Mouse (Mus musculus): ENCODE measurements at regions not wholly inside any gene's neighbourhood (a gene's known extent, or its start where the extent isn't known, plus 50 kb on each side); places are given as distances from the start of the nearest gene placed in this dataset.

- WGBS = 93% methylated on average over 7 of the region's 7 CpGs
- DNase-seq = no peak
- TF ChIP-seq CTCF (IDR thresholded peaks at IDR 0.05; ENCODE audit: borderline replicate concordance, insufficient read depth, low read depth, low read length) = no peak
- TF ChIP-seq POLR2A (IDR thresholded peaks at IDR 0.05; ENCODE audit: borderline replicate concordance, insufficient read depth, low read length) = no peak
- Histone ChIP-seq H3K27me3 (ENCODE audit: control insufficient read depth, insufficient read depth, low read length) (no peaks in the 10 kb centered on the region), H3K4me3 (replicated peaks; ENCODE audit: insufficient read depth, low read depth, low read length) (no peak overlapping the region), H3K27ac (ENCODE audit: insufficient read depth, low read length) (no peak overlapping the region), H3K4me1 (ENCODE audit: control insufficient read depth, insufficient read depth, low read length) (no peaks in the 10 kb centered on the region)
Observed at GRCm38 (mm10) chr2:166382180-166382579, 226.7 kb upstream of the Sulf2 start.

GRCm38 (mm10) chr2:166380854-166381253 is 225.4 kb upstream of the Sulf2 start:
- DNase-seq = no peak
- H3K4me1 ChIP-seq (ENCODE audit: control insufficient read depth, insufficient read depth, low read length) = no peaks in the 10 kb centered on the region
- WGBS = 88% methylated on average over 9 of the region's 9 CpGs
- H3K27me3 ChIP-seq (ENCODE audit: control insufficient read depth, insufficient read depth, low read length) = no peaks in the 10 kb centered on the region
- TF ChIP-seq CTCF (IDR thresholded peaks at IDR 0.05; ENCODE audit: borderline replicate concordance, insufficient read depth, low read depth, low read length) = no peak
- no peak for TF ChIP-seq POLR2A (IDR thresholded peaks at IDR 0.05; ENCODE audit: borderline replicate concordance, insufficient read depth, low read length)
- H3K27ac ChIP-seq (ENCODE audit: insufficient read depth, low read length) = no peak overlapping the region
- no peak overlapping the region for H3K4me3 ChIP-seq (replicated peaks; ENCODE audit: insufficient read depth, low read depth, low read length)

DNA sequence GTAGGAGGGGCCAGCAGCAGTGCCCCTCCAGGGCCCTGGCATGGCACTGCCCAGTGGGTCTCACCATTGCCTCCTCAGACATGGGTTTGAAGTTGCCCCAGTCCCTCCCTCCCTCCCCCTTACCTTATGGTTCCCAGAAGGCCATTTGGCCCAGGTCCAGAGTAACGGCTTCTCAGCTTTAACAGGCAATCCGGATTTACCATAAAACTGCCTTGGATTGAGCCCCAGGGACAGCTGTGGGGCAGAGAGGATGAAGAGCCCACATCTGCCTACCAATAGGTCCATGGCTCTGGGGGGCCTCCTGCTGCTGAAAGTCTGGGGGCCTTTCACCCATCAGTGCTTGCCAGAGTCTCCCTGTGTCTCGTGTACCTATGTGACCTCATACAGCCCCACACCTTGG is 222.9 kb upstream of the Sulf2 start:
- WGBS = 34% methylated on average over 3 of the region's 3 CpGs

GRCm38 (mm10) chr2:166377329-166377728 is 221.9 kb upstream of the Sulf2 start:
- H3K27ac ChIP-seq (ENCODE audit: insufficient read depth, low read length) = no peak overlapping the region
- DNase-seq = no peak
- TF ChIP-seq POLR2A (IDR thresholded peaks at IDR 0.05; ENCODE audit: borderline replicate concordance, insufficient read depth, low read length) (no peak), CTCF (IDR thresholded peaks at IDR 0.05; ENCODE audit: borderline replicate concordance, insufficient read depth, low read depth, low read length) (no peak)
- no peak overlapping the region for H3K4me3 ChIP-seq (replicated peaks; ENCODE audit: insufficient read depth, low read depth, low read length)
- H3K4me1 ChIP-seq (ENCODE audit: control insufficient read depth, insufficient read depth, low read length) = no peaks in the 10 kb centered on the region
- 6% methylated on average over 3 of the region's 3 CpGs for WGBS
- H3K27me3 ChIP-seq (ENCODE audit: control insufficient read depth, insufficient read depth, low read length) = no peaks in the 10 kb centered on the region

More for the DNA sequence above, 222.9 kb upstream of the Sulf2 start:
- Histone ChIP-seq H3K4me1 (ENCODE audit: control insufficient read depth, insufficient read depth, low read length) (no peaks in the 10 kb centered on the region), H3K4me3 (replicated peaks; ENCODE audit: insufficient read depth, low read depth, low read length) (no peak overlapping the region), H3K27ac (ENCODE audit: insufficient read depth, low read length) (no peak overlapping the region), H3K27me3 (ENCODE audit: control insufficient read depth, insufficient read depth, low read length) (no peaks in the 10 kb centered on the region)
- TF ChIP-seq POLR2A (IDR thresholded peaks at IDR 0.05; ENCODE audit: borderline replicate concordance, insufficient read depth, low read length) (no peak), CTCF (IDR thresholded peaks at IDR 0.05; ENCODE audit: borderline replicate concordance, insufficient read depth, low read depth, low read length) (no peak)
- no peak for DNase-seq

GRCm38 (mm10) chr2:166375639-166376038 is 220.2 kb upstream of the Sulf2 start:
- no peak for DNase-seq
- H3K27me3 ChIP-seq (ENCODE audit: control insufficient read depth, insufficient read depth, low read length) = no peaks in the 10 kb centered on the region
- H3K4me3 ChIP-seq (replicated peaks; ENCODE audit: insufficient read depth, low read depth, low read length) = no peak overlapping the region
- H3K4me1 ChIP-seq (ENCODE audit: control insufficient read depth, insufficient read depth, low read length) = no peaks in the 10 kb centered on the region
- H3K27ac ChIP-seq (ENCODE audit: insufficient read depth, low read length) = no peak overlapping the region
- 53% methylated on average over 12 of the region's 12 CpGs for WGBS
- TF ChIP-seq POLR2A (IDR thresholded peaks at IDR 0.05; ENCODE audit: borderline replicate concordance, insufficient read depth, low read length) (no peak), CTCF (IDR thresholded peaks at IDR 0.05; ENCODE audit: borderline replicate concordance, insufficient read depth, low read depth, low read length) (no peak)

DNA sequence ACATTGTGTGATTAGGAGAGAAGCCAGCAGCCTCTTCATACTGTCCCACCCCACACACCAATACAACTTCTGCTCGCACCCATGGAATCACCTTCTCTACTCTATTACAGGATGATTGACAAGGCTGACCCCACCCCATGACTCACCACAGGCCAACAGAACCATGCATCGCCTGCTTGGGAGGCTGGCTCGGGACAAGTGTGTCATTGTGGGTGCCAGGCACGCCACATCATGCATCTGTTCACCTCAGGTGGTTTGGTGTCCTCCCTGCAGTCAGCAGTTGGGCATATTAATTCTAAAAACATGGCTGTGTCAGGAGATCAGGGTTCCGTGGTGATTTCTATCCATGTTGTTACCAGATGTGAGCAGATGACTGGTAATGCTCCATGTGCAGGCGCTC is 215.3 kb upstream of the Sulf2 start:
- TF ChIP-seq CTCF (IDR thresholded peaks at IDR 0.05; ENCODE audit: borderline replicate concordance, insufficient read depth, low read depth, low read length) (no peak), POLR2A (IDR thresholded peaks at IDR 0.05; ENCODE audit: borderline replicate concordance, insufficient read depth, low read length) (no peak)
- Histone ChIP-seq H3K4me1 (ENCODE audit: control insufficient read depth, insufficient read depth, low read length) (no peaks in the 10 kb centered on the region), H3K27me3 (ENCODE audit: control insufficient read depth, insufficient read depth, low read length) (no peaks in the 10 kb centered on the region), H3K27ac (ENCODE audit: insufficient read depth, low read length) (no peak overlapping the region), H3K4me3 (replicated peaks; ENCODE audit: insufficient read depth, low read depth, low read length) (no peak overlapping the region)
- WGBS = 66% methylated on average over 6 of the region's 6 CpGs
- no peak for DNase-seq

DNA sequence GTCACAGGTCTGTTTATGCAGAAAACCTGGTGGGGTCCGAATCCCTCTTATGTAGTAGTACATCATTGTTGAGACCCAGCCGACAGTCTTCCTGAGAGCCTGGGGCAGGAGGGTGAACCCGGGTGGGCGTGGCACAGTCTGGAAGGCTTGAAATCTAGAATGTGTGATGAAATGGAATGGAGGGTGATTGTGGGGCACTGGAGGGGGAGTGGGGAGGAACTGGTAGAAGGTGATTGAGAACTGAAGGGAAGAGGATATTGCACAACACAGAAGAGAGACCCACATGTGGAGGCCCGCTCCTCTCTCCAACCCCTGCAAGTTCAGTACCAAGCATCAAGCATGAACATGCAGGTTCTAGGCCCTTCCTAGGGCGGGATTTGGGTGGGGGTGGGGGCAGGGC is 206.2 kb upstream of the Sulf2 start:
- Histone ChIP-seq H3K4me3 (replicated peaks; ENCODE audit: insufficient read depth, low read depth, low read length) (no peak overlapping the region), H3K27me3 (ENCODE audit: control insufficient read depth, insufficient read depth, low read length) (no peaks in the 10 kb centered on the region), H3K4me1 (ENCODE audit: control insufficient read depth, insufficient read depth, low read length) (no peaks in the 10 kb centered on the region; the same call in none of the 2 replicates), H3K27ac (ENCODE audit: insufficient read depth, low read length) (no peak overlapping the region)
- WGBS = 95% methylated on average over 6 of the region's 6 CpGs
- TF ChIP-seq POLR2A (IDR thresholded peaks at IDR 0.05; ENCODE audit: borderline replicate concordance, insufficient read depth, low read length) (no peak), CTCF (IDR thresholded peaks at IDR 0.05; ENCODE audit: borderline replicate concordance, insufficient read depth, low read depth, low read length) (no peak)
- DNase-seq = no peak

DNA sequence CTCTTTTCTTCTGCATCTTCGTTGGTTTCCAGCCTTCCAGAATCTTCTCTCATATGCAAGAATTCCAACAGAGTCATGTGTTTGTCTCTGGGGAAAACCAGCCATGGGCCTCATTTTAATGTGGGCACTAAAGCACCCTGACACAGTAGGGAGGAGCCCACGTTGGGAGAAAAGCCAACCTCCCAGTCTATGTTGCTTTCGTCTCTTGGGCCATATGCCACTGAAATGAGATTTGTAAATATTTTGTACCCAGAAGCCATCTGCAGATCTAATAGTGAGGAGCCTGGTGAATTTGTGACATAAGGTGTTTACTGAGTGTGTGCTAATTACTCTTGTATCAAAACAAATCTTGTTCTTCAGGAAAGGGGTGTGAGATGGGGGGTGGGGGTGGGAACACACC is 205.3 kb upstream of the Sulf2 start:
- Histone ChIP-seq H3K27ac (ENCODE audit: insufficient read depth, low read length) (no peak overlapping the region), H3K27me3 (ENCODE audit: control insufficient read depth, insufficient read depth, low read length) (no peaks in the 10 kb centered on the region), H3K4me3 (replicated peaks; ENCODE audit: insufficient read depth, low read depth, low read length) (no peak overlapping the region), H3K4me1 (ENCODE audit: control insufficient read depth, insufficient read depth, low read length) (no peaks in the 10 kb centered on the region; the same call in none of the 2 replicates)
- 26% methylated on average over 3 of the region's 3 CpGs for WGBS
- TF ChIP-seq CTCF (IDR thresholded peaks at IDR 0.05; ENCODE audit: borderline replicate concordance, insufficient read depth, low read depth, low read length) (no peak), POLR2A (IDR thresholded peaks at IDR 0.05; ENCODE audit: borderline replicate concordance, insufficient read depth, low read length) (no peak)
- DNase-seq = no peak
